Mouse (Mus musculus) activated CD4-positive, CD25-positive, alpha-beta regulatory T cell, adult 4 months (primary cell): ENCODE results near the gene Gm14085. TPM values are rescaled to one million over a fixed set of nuclear protein-coding genes. Genes with fewer than 3 reads are reported as not detected.
A peak's percentile ranks its signal among the peaks of the same experiment; 100 is the strongest.

Experiments used
- ATAC-seq: one replicate; pipeline ENCODE4 v1.8.0; 2017
- polyA plus RNA-seq, 2 experiments: library from polyadenylated mRNA; unstranded; fragments of 100-300 nt; shearing (Covaris generic); gene quantifications; one replicate each; pipeline ENCODE4 v1.2.1; 2017

Gm14085 gene
- polyA plus RNA-seq, 2 experiments from 2014 or later, result 6.4 to 8.8 TPM

- peak; percentile 61 for ATAC-seq
These were observed 76.5 kb downstream of the Gm14085 start for GRCm38 (mm10) chr2:122561221-122561620.

DNA sequence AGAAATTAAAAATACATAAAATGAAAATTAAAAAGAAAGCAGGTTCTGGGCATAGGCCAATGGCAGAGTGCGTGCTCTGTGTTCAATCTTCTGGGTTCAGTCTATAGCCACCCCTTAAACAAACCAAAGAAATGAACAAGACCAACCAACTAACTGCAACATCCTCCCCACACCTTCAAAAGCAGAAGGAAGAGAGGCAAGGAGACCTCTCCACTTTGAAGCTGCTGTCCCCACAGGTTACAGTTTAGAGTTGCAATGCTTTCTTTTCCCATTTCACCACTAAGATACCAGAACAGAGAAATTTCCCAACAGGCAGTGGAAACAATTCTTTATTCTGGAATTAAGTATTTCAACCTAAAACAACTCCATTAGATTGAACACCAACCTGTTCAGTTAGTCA, 77.5 kb downstream of the Gm14085 start:
- ATAC-seq, result no peak

- peak; percentile 82 for ATAC-seq
These were observed 84.7 kb downstream of the Gm14085 start for GRCm38 (mm10) chr2:122569439-122569838.

DNA sequence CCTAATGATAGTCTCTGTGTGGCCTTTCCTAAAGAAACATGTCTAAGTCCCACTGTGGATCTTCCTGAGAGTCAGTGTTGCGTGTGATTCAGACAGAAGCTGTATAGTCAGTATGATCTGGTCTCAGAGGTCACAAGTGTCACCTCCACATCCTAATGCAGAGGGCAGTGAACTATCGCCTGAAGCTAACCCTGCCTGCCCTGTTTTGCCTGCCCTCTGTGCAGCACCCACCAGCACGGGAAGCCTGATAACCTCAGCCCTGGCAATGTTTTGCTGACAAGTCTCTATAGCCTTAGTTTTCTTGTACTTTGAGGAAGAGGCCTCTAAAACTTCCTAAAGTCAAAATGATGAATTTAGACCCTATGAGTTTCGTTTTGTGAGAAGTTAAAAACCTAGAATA, 85.7 kb downstream of the Gm14085 start:
- ATAC-seq, result no peak

DNA sequence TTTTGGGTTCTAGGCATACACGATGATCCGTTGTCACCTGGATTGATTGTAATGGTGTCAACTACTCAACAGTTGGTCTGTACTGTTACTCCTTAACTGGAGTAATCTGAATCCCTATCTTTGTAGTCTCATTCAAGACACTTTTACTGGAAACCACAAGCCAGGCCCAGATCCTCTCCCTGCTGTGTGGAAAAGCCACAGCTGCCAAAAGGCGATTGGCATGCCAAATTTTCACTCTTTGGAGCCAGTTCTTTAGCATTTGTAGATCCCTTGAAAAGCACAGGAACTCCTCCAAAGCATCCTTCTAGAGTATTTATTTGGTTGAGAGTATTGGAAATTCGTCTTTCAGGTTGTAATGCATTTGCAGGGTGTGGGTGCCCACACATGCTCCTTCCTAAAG, 86.6 kb downstream of the Gm14085 start:
- no peak for ATAC-seq

DNA sequence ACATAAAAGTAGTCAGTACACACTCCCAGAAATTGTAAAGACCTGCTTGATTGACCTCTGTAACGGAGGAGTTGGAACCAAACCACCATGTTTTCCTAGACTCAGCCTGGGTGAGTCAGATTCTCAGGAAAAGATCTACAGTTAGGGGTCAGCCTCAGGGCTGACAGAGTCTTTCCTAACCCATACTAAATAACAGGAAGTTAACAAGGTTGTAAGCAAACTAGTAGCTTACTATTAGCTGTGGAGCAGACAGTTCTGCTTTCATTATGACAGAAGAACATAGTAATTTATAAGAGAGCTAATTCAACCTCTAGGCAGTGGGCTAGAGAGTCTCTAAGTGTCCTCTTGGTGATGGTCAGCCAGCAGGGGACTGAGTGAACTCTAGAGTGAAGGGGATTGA, 87.7 kb downstream of the Gm14085 start:
- no peak for ATAC-seq

- no peak for ATAC-seq
These were observed 90.7 kb downstream of the Gm14085 start for GRCm38 (mm10) chr2:122575470-122575869.

- ATAC-seq, result no peak
These were observed 91.6 kb downstream of the Gm14085 start for GRCm38 (mm10) chr2:122576295-122576694.

DNA sequence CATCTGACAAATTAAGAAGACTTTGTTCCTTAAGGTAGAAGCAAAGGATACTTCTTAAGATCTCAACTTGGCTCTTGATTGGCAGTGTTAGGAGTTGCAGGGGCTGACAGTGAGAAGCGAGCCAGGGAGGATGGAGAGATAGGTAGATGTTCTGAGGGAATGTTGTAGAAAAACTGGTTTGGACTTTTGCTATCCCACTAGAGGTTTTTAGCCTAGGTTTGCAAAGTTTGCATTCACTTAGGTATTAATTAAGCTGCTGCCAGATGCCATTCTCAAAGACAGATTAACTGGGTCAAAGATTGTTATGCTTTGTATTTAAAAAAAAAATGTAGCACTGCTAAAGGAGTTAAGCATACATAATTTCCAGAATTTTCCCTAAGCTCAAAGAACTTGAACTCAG, 92.6 kb downstream of the Gm14085 start:
- ATAC-seq, result no peak

Other genes with a start within 250 kb of the Gm14085 start
- not detected for gene Duox2, start 186.5 kb upstream of the Gm14085 start, polyA plus RNA-seq
- gene Duoxa2, start 186.0 kb upstream of the Gm14085 start, polyA plus RNA-seq, result not detected
- under 1 TPM in 1 of 2 experiments, not detected in 1; 0.25 TPM for gene Duoxa1, start 171.2 kb upstream of the Gm14085 start, polyA plus RNA-seq
- not detected for gene Duox1, start 169.3 kb upstream of the Gm14085 start, polyA plus RNA-seq
- gene Shf, start 115.8 kb upstream of the Gm14085 start, polyA plus RNA-seq, result under 1 TPM in 1 of 2 experiments, not detected in 1; 0.33 TPM
- 100 to 1,000 TPM in 1 of 2 experiments, 10 to 100 TPM in 1; 98.0 to 106 TPM for gene Slc28a2, start 58.5 kb upstream of the Gm14085 start, polyA plus RNA-seq
- under 1 TPM; 0.28 to 0.57 TPM for gene Gatm, start 126.4 kb downstream of the Gm14085 start, polyA plus RNA-seq
- gene AA467197, start 152.0 kb downstream of the Gm14085 start, polyA plus RNA-seq, result under 1 TPM in 1 of 2 experiments, not detected in 1; 0.73 TPM
- gene Slc30a4, start 217.7 kb downstream of the Gm14085 start, polyA plus RNA-seq, result under 1 TPM; 0.51 to 0.79 TPM